Mouse (Mus musculus) cortical plate, adult 2 months (tissue): ENCODE measurements around the gene Cog1.

Experiments used
- CTCF ChIP-seq: fragments of 200-500 bp; IDR thresholded peaks from 2 replicates; pipeline ENCODE4 v1.5.1; 2011; ENCODE audit warnings: mild to moderate bottlenecking, control low read depth, low read length; ENCODE audit not compliant: insufficient read depth; ENCODE audit errors: extremely low read depth
- POLR2A ChIP-seq: fragments of 200-500 bp; IDR thresholded peaks from 2 replicates; pipeline ENCODE4 v1.6.1; 2011; ENCODE audit warnings: mild to moderate bottlenecking, low read length, control low read depth; ENCODE audit not compliant: insufficient read depth; ENCODE audit errors: extremely low read depth

DNA sequence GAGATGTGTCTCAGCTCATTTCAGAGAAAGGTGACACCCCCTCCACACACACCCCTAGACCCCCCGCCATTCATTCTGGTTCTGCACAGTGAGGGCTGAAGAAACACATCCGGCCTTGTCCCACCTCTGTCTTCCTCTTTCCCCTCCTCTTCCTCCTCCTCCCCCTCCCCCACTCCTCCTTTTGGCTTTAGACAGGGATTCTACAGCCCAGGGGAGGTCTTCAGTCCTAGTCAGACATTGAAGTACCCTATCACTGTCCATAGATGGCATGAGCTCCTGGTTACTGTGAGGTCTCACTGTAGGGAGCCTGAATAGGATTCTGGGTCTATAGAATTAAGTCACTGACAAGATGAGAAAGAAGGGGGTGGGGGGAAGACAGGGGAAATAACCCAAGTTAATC lies 28.0 kb upstream of the Cog1 start:
- TF ChIP-seq POLR2A (no peak), CTCF (no peak)
